Mouse (Mus musculus) spleen, adult 2 months (tissue): ENCODE measurements around the gene Edaradd. TPM values are rescaled to one million over a fixed set of nuclear protein-coding genes. Genes with fewer than 3 reads are reported as not detected.
"Not testable (repeated sequence)": the region's sequence is repeated elsewhere in the genome, so short reads cannot be mapped to it uniquely, and the experiment has no call there.

Experiments used
- DNase-seq, 2 experiments: peaks; one replicate each; pipeline versions ENCODE4 v3.0.0 to v3.0.0-alpha.2; 2012 to 2021; ENCODE audit warnings: low spot score in 2 of 2, low read depth in 1 of 2
- H3K27ac ChIP-seq: fragments of 200-500 bp; 2 replicates; pipeline ENCODE4 v1.5.1; 2012; ENCODE audit warnings: low read length, inconsistent platforms; ENCODE audit not compliant: insufficient read depth
- H3K27me3 ChIP-seq: fragments of 200-500 bp; 2 replicates; pipeline ENCODE4 v1.6.1; 2012; ENCODE audit warnings: mild to moderate bottlenecking, moderate library complexity, low read length, inconsistent platforms; ENCODE audit not compliant: control insufficient read depth, insufficient read depth
- H3K36me3 ChIP-seq: fragments of 200-500 bp; 2 replicates; pipeline ENCODE4 v1.6.1; 2012; ENCODE audit warnings: mild to moderate bottlenecking, low read length, inconsistent platforms; ENCODE audit not compliant: control insufficient read depth, insufficient read depth
- H3K4me1 ChIP-seq: fragments of 200-500 bp; 2 replicates; pipeline ENCODE4 v1.6.1; 2011; ENCODE audit warnings: inconsistent platforms; ENCODE audit not compliant: control insufficient read depth, insufficient read depth, insufficient read length
- H3K4me3 ChIP-seq: fragments of 200-500 bp; 2 replicates; pipeline ENCODE4 v1.5.1; 2011; ENCODE audit warnings: mild to moderate bottlenecking, inconsistent platforms; ENCODE audit not compliant: insufficient read depth, insufficient read length; ENCODE audit errors: extremely low read depth
- CTCF ChIP-seq: fragments of 200-500 bp; IDR thresholded peaks from 2 replicates; pipeline ENCODE4 v1.5.1; 2011; ENCODE audit warnings: mild to moderate bottlenecking, inconsistent platforms; ENCODE audit not compliant: insufficient read depth, insufficient read length, insufficient replicate concordance; ENCODE audit errors: extremely low read depth
- POLR2A ChIP-seq: fragments of 200-500 bp; IDR thresholded peaks from 2 replicates; pipeline ENCODE4 v1.6.1; 2011; ENCODE audit warnings: low read depth, low read length, inconsistent platforms
- WGBS: fragments of 180-500 bp; shearing (Covaris S2); methylation state at CpG from one replicate; pipeline ENCODE4 v1.1.7; 2018; 5-methylcytosine and 5-hydroxymethylcytosine counted together
- polyA plus RNA-seq: library from polyadenylated mRNA; depleted of rRNA; stranded (reverse); fragments of >200 nt; gene quantifications from 2 replicates; pipeline ENCODE4 v1.2.3, GENCODE M21; 2012

Edaradd gene
- polyA plus RNA-seq, 1 experiment = 4.0 TPM

DNA sequence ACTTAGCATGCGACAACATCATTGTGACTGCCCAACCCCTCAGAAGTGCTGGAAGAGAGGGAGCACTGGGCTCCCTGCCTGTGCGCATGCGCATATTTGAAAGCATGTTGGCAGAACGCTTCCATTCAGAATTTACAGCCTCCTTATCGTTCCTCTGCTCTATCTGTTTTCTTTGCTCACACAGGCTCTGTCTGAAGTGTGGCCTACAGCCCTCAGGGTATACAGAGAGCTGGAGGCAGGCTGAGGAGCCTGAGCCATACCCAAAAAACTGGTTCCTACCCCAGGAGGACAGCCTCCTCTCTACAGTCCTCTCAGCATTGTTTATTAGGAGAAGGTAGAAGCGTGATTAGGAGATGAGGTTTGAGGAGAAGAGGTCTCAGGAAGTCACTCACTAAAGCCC lies 40.4 kb downstream of the Edaradd start:
- Histone ChIP-seq H3K27me3 (no peaks in the 10 kb centered on the region), H3K4me1 (no peaks in the 10 kb centered on the region; the same call in 1 of the 2 replicates), H3K4me3 (no peak overlapping the region), H3K27ac (no peak overlapping the region), H3K36me3 (peaks cover 2% of the 10 kb centered on the region; the same call in 1 of the 2 replicates)
- 94% methylated on average over 6 of the region's 6 CpGs for WGBS
- no peak for DNase-seq
- TF ChIP-seq POLR2A = no peak
- TF ChIP-seq CTCF = no peak

DNA sequence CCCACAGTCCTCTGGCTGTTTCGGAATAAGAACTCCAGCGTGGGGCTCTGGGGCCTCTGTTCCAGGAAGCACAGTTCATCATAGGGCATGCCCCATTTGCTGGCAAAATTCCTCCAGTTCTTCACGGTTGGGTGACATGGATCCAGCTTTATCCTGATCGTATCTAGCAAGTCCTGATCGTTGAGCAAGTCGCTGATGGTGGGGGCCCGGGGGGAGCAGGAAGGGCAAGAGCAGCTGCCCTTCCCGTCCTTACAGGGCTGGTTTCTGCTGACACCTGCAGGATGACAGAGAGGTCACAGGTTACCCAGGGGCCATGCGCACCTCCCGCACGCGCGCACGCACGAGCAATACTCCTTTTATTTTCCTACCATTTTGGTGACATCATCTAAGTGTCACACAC lies 41.9 kb downstream of the Edaradd start:
- H3K36me3 ChIP-seq = peaks cover 2% of the 10 kb centered on the region; the same call in 1 of the 2 replicates
- TF ChIP-seq CTCF (no peak), POLR2A (no peak)
- H3K27ac ChIP-seq = no peak overlapping the region
- 89% methylated on average over 15 of the region's 15 CpGs for WGBS
- H3K4me1 ChIP-seq = no peaks in the 10 kb centered on the region; the same call in 1 of the 2 replicates
- H3K4me3 ChIP-seq = no peak overlapping the region
- no peak for DNase-seq
- H3K27me3 ChIP-seq = no peaks in the 10 kb centered on the region

DNA sequence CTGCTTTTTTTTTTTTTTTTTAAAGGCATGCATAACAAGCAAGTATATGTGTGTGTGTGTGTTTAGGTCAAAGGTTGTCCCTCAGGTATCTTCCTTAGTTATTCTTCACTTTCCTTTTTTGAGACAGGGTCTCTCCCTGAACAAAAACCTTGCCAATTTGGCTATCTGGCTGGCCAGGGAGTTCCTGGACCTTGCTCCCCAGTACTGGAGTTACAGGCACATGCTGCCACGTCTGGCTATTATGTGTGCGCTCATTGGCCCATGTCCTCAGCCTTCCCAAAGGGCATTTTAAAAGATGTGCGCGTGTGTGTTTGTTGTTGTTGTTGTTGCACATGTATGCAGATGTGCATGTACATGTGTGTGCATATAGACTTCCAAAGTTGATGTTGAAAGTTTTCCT lies 43.4 kb downstream of the Edaradd start:
- no peaks in the 10 kb centered on the region; the same call in 1 of the 2 replicates for H3K4me1 ChIP-seq
- no peak for DNase-seq
- TF ChIP-seq POLR2A = no peak
- no peak for TF ChIP-seq CTCF
- H3K36me3 ChIP-seq = peaks cover 2% of the 10 kb centered on the region; the same call in 1 of the 2 replicates
- no peak overlapping the region for H3K27ac ChIP-seq
- H3K4me3 ChIP-seq = no peak overlapping the region
- 94% methylated on average over 4 of the region's 4 CpGs for WGBS
- H3K27me3 ChIP-seq = no peaks in the 10 kb centered on the region

DNA sequence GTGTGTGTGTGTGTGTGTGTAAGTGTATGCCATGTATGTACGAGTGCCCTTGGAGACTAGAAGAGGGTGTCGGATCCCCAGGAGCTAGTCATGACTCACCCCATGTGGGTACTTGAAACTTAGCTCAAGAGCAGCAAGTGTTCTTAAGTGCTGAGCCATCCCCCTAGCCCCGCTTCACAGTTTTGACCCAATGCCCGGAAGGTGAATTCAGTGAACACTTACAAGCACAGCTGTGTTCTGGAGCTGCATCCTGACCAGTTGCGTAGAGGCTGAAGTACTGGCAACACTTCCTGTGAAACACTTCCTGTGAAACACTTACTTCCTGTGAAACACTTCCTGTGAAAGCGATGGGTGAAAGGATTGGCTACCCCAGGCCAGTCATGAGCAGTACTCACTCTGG lies 45.0 kb downstream of the Edaradd start:
- DNase-seq = no peak

DNA sequence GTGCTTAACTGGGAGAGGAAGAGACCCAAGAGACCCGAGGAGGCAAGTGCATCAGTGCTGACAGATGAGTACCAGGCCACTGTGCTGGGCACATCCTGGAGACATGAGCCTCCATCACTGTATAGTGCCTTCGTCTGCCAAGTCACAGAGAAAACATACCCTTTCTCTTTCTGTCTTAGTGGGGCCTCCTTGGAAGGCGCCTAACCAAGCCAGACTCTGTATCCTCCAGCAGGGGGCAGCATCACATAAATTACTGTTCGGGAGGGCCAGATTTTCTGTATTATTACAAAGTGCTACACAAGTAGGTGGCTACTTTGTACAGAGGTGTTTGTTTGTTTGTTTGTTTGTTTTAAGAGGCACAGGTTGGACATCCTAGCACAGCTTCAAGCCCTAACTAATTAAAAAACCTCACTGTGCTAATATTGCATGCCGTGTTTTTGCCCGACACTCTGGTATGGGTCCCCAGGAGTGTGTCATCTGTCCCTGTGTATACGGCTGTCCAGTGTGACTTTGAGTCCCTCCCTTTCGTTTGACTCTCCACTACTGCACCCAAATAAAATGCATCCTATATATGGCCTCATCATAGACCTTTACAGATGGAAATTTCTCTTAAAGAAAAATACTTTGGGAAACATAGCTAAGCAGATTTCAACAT lies 46.4 kb downstream of the Edaradd start:
- DNase-seq = peak; percentile 53 to 74
- no peak overlapping the region for H3K27ac ChIP-seq
- TF ChIP-seq POLR2A (no peak), CTCF (peak; percentile 71; the same call in 1 of the 2 replicates)
- no peaks in the 10 kb centered on the region; the same call in 1 of the 2 replicates for H3K4me1 ChIP-seq
- H3K36me3 ChIP-seq = peaks cover 2% of the 10 kb centered on the region; the same call in 1 of the 2 replicates
- H3K4me3 ChIP-seq = no peak overlapping the region
- WGBS = 46% methylated on average over 8 of the region's 8 CpGs
- no peaks in the 10 kb centered on the region for H3K27me3 ChIP-seq

More for the DNA sequence above, 45.0 kb downstream of the Edaradd start:
- H3K27me3 ChIP-seq = no peaks in the 10 kb centered on the region
- H3K27ac ChIP-seq = no peak overlapping the region
- H3K36me3 ChIP-seq = peaks cover 2% of the 10 kb centered on the region; the same call in 1 of the 2 replicates
- TF ChIP-seq CTCF (no peak), POLR2A (no peak)
- H3K4me1 ChIP-seq = no peaks in the 10 kb centered on the region; the same call in 1 of the 2 replicates
- 66% methylated on average over 6 of the region's 6 CpGs for WGBS
- no peak overlapping the region for H3K4me3 ChIP-seq

DNA sequence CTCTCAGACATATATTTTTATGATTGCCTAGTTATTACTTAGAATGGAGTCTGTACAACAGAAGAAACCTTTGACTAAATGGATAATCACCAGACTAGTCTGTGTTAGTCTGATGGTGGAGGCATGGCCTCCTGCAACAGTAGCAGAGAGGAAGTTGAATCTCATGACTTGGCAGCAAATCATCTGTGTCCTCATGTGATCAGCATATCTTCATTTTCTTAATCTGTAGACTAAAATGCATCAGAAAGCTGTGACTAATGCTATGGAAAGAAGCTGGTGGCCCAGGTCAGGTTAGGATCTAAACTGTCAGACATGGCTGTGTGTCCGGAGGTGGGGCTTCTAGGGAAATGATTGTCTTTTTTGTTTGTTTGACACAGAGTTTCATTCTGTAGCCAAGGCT lies 51.8 kb downstream of the Edaradd start:
- DNase-seq = peak; percentile 35 to 76
- H3K4me1 ChIP-seq = peaks cover 2% of the 10 kb centered on the region; the same call in 1 of the 2 replicates
- 72% methylated on average over 1 of the region's 1 CpGs for WGBS
- no peaks in the 10 kb centered on the region for H3K36me3 ChIP-seq
- no peaks in the 10 kb centered on the region for H3K27me3 ChIP-seq
- peak overlapping the region; percentile 59; the same call in 1 of the 2 replicates for H3K27ac ChIP-seq
- no peak overlapping the region for H3K4me3 ChIP-seq
- no peak for TF ChIP-seq POLR2A
- no peak for TF ChIP-seq CTCF

DNA sequence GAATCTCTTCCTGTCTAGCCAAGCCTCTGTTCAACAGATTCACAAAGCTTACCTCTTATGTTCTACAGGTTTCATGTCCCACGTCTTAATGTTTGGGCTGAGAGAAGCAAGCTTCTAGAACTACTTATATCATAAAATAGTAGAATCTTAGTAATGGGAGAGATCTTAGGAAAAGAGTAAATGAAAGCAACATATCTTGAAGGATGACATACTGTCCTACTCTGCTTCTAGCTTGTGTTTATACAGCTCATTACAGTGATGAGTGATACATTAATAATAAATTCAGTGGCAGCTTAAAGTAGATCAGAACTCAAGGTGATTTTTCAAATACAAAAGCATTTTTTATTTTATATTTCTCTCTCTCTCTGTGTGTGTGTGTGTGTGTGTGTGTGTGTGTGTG lies 55.4 kb downstream of the Edaradd start, which contains the start of gene Lgals8:
Lgals8 (minus strand) TSS at position 101 of the 400 bp plus-strand sequence.
- Histone ChIP-seq H3K27me3 (no peaks in the 10 kb centered on the region), H3K4me1 (peaks cover 2% of the 10 kb centered on the region; the same call in 1 of the 2 replicates), H3K36me3 (no peaks in the 10 kb centered on the region), H3K27ac (no peak within 1 kb of the TSS), H3K4me3 (no peak within 1 kb of the TSS)
- DNase-seq = no peak
- whole genome bisulfite sequencing = 86% methylated on average over 1 of the region's 1 CpGs
- TF ChIP-seq CTCF = no peak
- TF ChIP-seq POLR2A = no peak

DNA sequence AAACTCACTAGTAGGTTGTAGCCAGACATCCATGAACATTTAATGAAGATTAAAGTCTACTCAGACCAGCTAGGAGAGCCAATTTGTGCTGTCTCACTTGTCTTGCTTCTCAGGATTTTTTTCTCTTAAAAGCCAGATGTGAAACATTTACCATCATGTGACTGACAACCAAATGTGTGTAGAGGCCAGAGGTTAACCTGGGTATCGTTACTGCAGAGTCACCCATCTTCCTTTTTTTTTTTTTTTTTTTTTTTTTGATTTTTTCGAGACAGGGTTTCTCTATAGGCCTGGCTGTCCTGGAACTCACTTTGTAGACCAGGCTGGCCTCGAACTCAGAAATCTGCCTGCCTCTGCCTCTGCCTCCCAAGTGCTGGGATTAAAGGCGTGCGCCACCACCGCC lies 56.1 kb downstream of the Edaradd start:
- 78% methylated on average over 6 of the region's 6 CpGs for WGBS
- not testable (repeated sequence) for H3K27ac ChIP-seq, DNase-seq, H3K36me3 ChIP-seq, H3K4me3 ChIP-seq, H3K27me3 ChIP-seq, H3K4me1 ChIP-seq
